Mouse (Mus musculus): ENCODE results near the gene Tex26. TPM values are rescaled to one million over a fixed set of nuclear protein-coding genes. Genes with fewer than 3 reads are reported as not detected.
A peak's percentile ranks its signal among the peaks of the same experiment; 100 is the strongest.

Tex26 gene
- polyA plus RNA-seq, 1 experiment from 2014 or later = 1.1 TPM

DNA sequence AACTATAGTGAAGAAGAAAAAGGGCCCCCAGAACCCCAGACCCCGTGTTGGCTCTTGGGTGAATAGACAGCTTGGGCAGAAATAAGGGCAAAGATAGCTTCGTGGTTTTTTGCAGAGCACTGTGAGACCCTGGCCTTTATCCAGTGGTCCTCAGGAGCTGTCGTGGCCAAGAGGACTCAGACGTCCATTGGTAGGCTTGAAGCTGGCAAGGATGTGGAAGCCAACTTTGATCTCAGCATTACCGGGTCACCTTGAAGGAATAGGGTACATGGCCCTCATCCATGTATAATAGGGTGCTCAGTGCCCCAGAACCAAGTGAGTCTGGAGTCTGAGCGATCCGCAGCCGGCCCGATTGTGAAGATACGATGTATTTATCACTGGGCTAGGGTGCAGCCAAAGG, 26.8 kb upstream of the Tex26 start:
- peaks cover 14% of the 10 kb centered on the region for H3K4me1 ChIP-seq
- no peak overlapping the region for H3K27ac ChIP-seq (replicated peaks)
- no peak overlapping the region for H3K4me3 ChIP-seq
- H3K27me3 ChIP-seq (replicated peaks; ENCODE audit: low read depth, poor library complexity, severe bottlenecking) = peaks cover 49% of the 10 kb centered on the region
- WGBS = 90% methylated on average over 10 of the region's 10 CpGs
- H3K36me3 ChIP-seq (replicated peaks) = no peaks in the 10 kb centered on the region
- no peak for DNase-seq (ENCODE audit: low spot score)
- H3K9me3 ChIP-seq = peaks cover 4% of the 10 kb centered on the region; the same call in 1 of the 2 replicates

DNA sequence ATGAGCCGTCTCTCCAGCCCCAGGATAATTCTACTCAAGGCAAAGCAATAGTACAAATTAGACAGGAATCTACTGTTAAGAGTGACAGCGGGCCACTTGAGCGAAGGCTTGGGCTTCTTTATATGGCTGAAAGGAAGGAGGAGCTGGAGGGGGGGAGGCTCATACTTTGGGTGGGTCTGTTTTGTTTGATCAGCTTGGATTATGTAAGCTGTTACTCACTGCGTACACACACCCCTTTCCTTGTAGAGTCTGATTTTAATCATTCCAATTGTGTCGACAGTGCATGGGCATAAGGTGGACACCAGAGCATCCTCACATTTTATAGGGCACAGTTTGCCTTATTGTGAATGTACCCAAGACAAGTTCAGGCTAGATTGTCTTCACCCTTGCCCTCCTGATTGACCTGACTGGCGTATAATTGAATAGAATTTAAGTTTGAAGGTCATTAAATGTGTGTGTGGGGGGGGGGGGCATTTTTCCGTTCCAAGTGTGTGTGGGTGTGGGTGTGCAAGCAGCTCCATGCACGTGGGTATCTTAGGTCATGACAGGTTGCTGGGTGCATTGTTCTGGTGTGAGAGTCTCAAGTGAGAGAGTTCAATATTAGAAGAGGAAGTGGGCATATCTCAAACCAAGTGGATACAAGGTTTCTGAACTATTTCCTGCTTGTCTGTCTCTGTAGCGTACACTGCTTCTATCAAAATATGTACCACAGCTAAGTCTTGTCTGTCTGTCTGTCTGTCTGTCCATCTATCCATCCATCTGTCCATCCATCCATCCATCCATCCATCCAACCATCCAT, 24.9 kb upstream of the Tex26 start:
- no peak for DNase-seq (ENCODE audit: low spot score)
- Histone ChIP-seq H3K36me3 (replicated peaks) (no peaks in the 10 kb centered on the region), H3K27ac (replicated peaks) (no peak overlapping the region), H3K27me3 (replicated peaks; ENCODE audit: low read depth, poor library complexity, severe bottlenecking) (peaks cover 49% of the 10 kb centered on the region), H3K9me3 (0 out of 2 replicates have a peak, but pooled peaks cover 2% of the 10 kb centered on the region), H3K4me1 (peaks cover 14% of the 10 kb centered on the region), H3K4me3 (no peak overlapping the region)
- WGBS = 80% methylated on average over 9 of the region's 9 CpGs

- WGBS = 95% methylated on average over 4 of the region's 4 CpGs
- H3K27me3 ChIP-seq (replicated peaks; ENCODE audit: low read depth, poor library complexity, severe bottlenecking) = peaks cover 21% of the 10 kb centered on the region
- H3K4me3 ChIP-seq = no peak overlapping the region
- H3K36me3 ChIP-seq (replicated peaks) = no peaks in the 10 kb centered on the region
- H3K9me3 ChIP-seq = 0 out of 2 replicates have a peak, but pooled peaks cover 2% of the 10 kb centered on the region
- H3K27ac ChIP-seq (replicated peaks) = no peak overlapping the region
- no peak for DNase-seq (ENCODE audit: low spot score)
- no peaks in the 10 kb centered on the region; the same call in 1 of the 2 replicates for H3K4me1 ChIP-seq
Observed at GRCm38 (mm10) chr5:149417381-149417780, 22.1 kb upstream of the Tex26 start.

DNA sequence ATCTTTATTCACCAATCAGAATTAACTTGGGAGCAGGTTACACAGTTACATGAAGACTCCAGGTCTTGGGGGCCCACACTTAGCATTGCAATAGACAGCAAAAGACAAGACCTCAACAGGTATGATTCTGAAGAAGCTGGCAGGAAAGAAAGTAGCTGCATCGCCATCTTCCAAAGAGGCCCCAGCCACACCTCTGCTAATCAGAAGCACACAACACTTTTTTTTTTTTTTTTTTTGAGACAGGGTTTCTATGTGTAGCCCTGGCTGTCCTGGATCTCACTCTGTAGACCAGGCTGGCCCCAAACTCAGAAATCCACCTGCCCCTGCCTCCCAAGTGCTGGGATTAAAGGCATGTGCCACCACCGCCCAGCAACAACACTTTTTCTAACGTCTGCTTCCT, 12.9 kb upstream of the Tex26 start:
- Histone ChIP-seq H3K4me1 (peaks cover 20% of the 10 kb centered on the region), H3K27me3 (replicated peaks; ENCODE audit: low read depth, poor library complexity, severe bottlenecking) (no peaks in the 10 kb centered on the region), H3K9me3 (no peaks in the 10 kb centered on the region), H3K4me3 (no peak overlapping the region), H3K27ac (replicated peaks) (no peak overlapping the region), H3K36me3 (replicated peaks) (no peaks in the 10 kb centered on the region)
- 92% methylated on average over 3 of the region's 3 CpGs for WGBS
- DNase-seq (ENCODE audit: low spot score) = no peak

- no peak overlapping the region for H3K4me3 ChIP-seq
- 88% methylated on average over 8 of the region's 8 CpGs for WGBS
- peak overlapping the region; percentile 88 for H3K27ac ChIP-seq (replicated peaks)
- no peaks in the 10 kb centered on the region for H3K9me3 ChIP-seq
- no peak for DNase-seq (ENCODE audit: low spot score)
- H3K27me3 ChIP-seq (replicated peaks; ENCODE audit: low read depth, poor library complexity, severe bottlenecking) = no peaks in the 10 kb centered on the region
- H3K4me1 ChIP-seq = peaks cover 20% of the 10 kb centered on the region
- H3K36me3 ChIP-seq (replicated peaks) = no peaks in the 10 kb centered on the region
Observed at GRCm38 (mm10) chr5:149427277-149428060, 12.0 kb upstream of the Tex26 start.

DNA sequence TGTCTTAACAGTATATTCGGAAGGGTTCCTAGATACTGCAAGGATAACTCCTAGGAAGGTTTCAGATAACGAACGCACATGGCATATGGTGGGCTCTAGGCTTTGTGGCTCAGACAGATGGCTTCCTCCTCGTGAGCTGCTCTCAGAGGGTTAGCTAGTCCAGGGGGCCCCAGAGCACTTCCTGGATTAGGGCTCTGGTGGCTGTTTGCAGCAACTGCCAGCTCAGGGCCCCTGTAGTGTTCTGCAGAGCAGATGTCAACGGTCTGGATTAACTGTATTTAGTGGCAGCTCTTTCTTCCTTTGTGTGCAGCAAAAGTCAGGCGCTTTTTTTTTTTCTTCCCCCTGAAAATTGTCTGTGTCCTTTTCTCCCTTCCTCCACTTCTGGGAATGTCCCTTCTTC, 11.1 kb upstream of the Tex26 start:
- Histone ChIP-seq H3K4me1 (peaks cover 20% of the 10 kb centered on the region), H3K9me3 (no peaks in the 10 kb centered on the region), H3K27me3 (replicated peaks; ENCODE audit: low read depth, poor library complexity, severe bottlenecking) (no peaks in the 10 kb centered on the region), H3K36me3 (replicated peaks) (no peaks in the 10 kb centered on the region), H3K4me3 (peak overlapping the region; percentile 23; the same call in 1 of the 2 replicates), H3K27ac (replicated peaks) (peak overlapping the region; percentile 88)
- WGBS = 9% methylated on average over 6 of the region's 6 CpGs
- peak; percentile 74 for DNase-seq (ENCODE audit: low spot score)

DNA sequence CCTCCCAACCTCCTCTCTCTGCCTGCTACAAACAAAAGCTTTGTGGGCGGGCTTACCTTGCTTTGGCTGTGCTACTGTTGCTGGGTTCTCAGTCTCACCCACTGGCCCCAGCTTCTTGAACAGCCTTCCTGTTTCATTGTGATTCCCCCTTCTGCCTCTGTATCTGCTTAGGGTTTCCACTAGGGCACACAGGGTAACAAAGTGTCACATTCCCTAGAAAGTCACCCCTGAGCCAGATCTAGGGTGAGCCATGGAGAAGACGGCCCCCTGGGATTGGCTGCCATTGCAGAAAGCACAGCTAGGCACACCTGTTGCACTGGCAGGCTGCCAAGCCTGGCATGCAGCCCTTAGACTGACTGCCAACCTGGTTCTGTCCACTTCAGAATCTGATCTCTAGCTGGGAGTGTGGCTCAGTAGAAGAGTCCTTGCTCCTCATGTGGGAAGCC, 10.6 kb upstream of the Tex26 start:
- no peaks in the 10 kb centered on the region for H3K36me3 ChIP-seq (replicated peaks)
- DNase-seq (ENCODE audit: low spot score) = peak; percentile 40
- peaks cover 22% of the 10 kb centered on the region for H3K4me1 ChIP-seq
- peak overlapping the region; percentile 88 for H3K27ac ChIP-seq (replicated peaks)
- WGBS = 38% methylated on average over 2 of the region's 2 CpGs
- no peak overlapping the region for H3K4me3 ChIP-seq
- H3K9me3 ChIP-seq = no peaks in the 10 kb centered on the region
- H3K27me3 ChIP-seq (replicated peaks; ENCODE audit: low read depth, poor library complexity, severe bottlenecking) = no peaks in the 10 kb centered on the region

- Histone ChIP-seq H3K4me1 (peaks cover 29% of the 10 kb centered on the region), H3K9me3 (no peaks in the 10 kb centered on the region), H3K4me3 (no peak overlapping the region), H3K27ac (replicated peaks) (peak overlapping the region; percentile 88), H3K36me3 (replicated peaks) (no peaks in the 10 kb centered on the region), H3K27me3 (replicated peaks; ENCODE audit: low read depth, poor library complexity, severe bottlenecking) (no peaks in the 10 kb centered on the region)
- no peak for DNase-seq (ENCODE audit: low spot score)
- 85% methylated on average over 4 of the region's 4 CpGs for WGBS
Observed at GRCm38 (mm10) chr5:149429541-149429940, 9.9 kb upstream of the Tex26 start.

GRCm38 (mm10) chr5:149430943-149431342, 8.5 kb upstream of the Tex26 start:
- 92% methylated on average over 3 of the region's 3 CpGs for WGBS
- Histone ChIP-seq H3K27ac (replicated peaks) (no peak overlapping the region), H3K4me1 (peaks cover 30% of the 10 kb centered on the region), H3K9me3 (no peaks in the 10 kb centered on the region), H3K36me3 (replicated peaks) (no peaks in the 10 kb centered on the region), H3K4me3 (no peak overlapping the region), H3K27me3 (replicated peaks; ENCODE audit: low read depth, poor library complexity, severe bottlenecking) (no peaks in the 10 kb centered on the region)
- no peak for DNase-seq (ENCODE audit: low spot score)

- H3K9me3 ChIP-seq = no peaks in the 10 kb centered on the region
- 69% methylated on average over 7 of the region's 7 CpGs for WGBS
- H3K27me3 ChIP-seq (replicated peaks; ENCODE audit: low read depth, poor library complexity, severe bottlenecking) = no peaks in the 10 kb centered on the region
- no peak overlapping the region for H3K4me3 ChIP-seq
- peaks cover 28% of the 10 kb centered on the region for H3K4me1 ChIP-seq
- H3K27ac ChIP-seq (replicated peaks) = no peak overlapping the region
- H3K36me3 ChIP-seq (replicated peaks) = no peaks in the 10 kb centered on the region
- DNase-seq (ENCODE audit: low spot score) = no peak
Observed at GRCm38 (mm10) chr5:149433618-149434017, 5.8 kb upstream of the Tex26 start.

- Histone ChIP-seq H3K27me3 (replicated peaks; ENCODE audit: low read depth, poor library complexity, severe bottlenecking) (no peaks in the 10 kb centered on the region), H3K4me1 (peaks cover 27% of the 10 kb centered on the region), H3K27ac (replicated peaks) (no peak overlapping the region), H3K4me3 (no peak overlapping the region), H3K9me3 (no peaks in the 10 kb centered on the region), H3K36me3 (replicated peaks) (no peaks in the 10 kb centered on the region)
- 29% methylated on average over 9 of the region's 9 CpGs for WGBS
- DNase-seq (ENCODE audit: low spot score) = no peak
Observed at GRCm38 (mm10) chr5:149434141-149434690, 5.2 kb upstream of the Tex26 start.

DNA sequence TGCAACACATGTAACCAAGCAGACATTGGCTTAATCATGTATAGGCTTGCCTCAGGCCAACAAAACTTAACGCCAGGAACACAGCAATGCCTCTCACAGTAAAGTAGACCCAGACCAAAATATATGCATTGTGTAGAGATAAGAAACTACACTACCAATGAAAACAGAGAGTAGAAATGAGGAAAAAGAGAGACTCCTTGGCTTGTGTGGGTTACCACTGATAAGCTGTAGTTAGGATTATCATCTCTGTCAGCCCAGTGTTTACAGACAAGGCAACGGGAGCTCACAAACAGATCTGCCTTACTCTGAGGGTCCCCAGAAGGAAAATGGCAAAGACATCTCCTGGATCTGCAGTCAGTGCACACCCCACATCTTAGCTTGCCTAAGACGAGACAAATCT, 2.9 kb upstream of the Tex26 start:
- Histone ChIP-seq H3K36me3 (replicated peaks) (no peaks in the 10 kb centered on the region), H3K4me1 (peaks cover 47% of the 10 kb centered on the region), H3K27me3 (replicated peaks; ENCODE audit: low read depth, poor library complexity, severe bottlenecking) (0 out of 2 replicates have a peak, but pooled peaks cover 4% of the 10 kb centered on the region), H3K4me3 (no peak overlapping the region), H3K9me3 (no peaks in the 10 kb centered on the region), H3K27ac (replicated peaks) (no peak overlapping the region)
- no peak for DNase-seq (ENCODE audit: low spot score)
- 84% methylated on average over 3 of the region's 3 CpGs for WGBS

Data from embryonic facial prominence, embryonic 10.5 days (tissue).